Mouse (Mus musculus) kidney, postnatal 25 days (tissue): Measurements from ENCODE around the gene Dlk2.

Source experiments
- DNase-seq, 2 experiments: peaks; one replicate each; pipeline ENCODE4 v3.0.0; 2021; ENCODE audit warnings: mixed read lengths in 2 of 2

Dlk2 gene

DNA sequence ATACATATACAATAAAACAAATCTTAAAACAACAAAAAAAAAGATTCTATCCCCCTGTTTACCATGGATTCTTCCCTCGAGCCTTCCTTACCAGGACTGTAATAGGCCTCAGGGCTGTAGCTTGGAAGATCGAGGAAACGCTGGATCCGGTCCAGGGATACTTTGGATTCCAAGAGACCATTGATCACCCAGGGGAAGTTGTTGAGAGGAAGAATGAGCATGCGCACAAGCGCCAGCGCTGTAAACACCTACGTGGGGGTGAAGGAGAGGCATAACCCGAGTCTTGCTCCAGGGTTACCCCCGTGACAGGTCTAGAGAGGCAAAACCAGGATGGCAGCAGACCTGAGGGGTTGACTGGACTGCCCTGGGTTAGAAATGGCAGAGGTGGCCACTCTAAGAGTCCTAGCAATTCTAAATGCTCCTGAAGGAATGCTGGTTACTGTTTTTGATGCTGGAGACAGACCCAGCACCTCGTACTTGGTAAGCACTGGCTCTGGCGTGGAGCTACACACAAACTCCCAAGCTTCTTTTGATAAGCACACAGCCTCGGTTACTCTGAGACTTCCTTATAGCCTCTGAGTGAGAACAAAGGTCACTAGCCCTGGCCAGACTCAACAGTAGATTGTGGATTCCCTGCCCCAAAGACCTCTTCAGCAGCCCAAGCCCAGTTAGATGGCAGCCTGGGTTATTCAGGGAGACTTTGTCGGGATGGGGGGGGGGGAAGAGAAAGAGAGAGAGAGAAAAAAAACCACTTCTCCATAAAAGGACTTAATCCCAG lies 25.0 kb downstream of the Dlk2 start:
- DNase-seq: peak in 1 of 2 experiments; percentile 45

DNA sequence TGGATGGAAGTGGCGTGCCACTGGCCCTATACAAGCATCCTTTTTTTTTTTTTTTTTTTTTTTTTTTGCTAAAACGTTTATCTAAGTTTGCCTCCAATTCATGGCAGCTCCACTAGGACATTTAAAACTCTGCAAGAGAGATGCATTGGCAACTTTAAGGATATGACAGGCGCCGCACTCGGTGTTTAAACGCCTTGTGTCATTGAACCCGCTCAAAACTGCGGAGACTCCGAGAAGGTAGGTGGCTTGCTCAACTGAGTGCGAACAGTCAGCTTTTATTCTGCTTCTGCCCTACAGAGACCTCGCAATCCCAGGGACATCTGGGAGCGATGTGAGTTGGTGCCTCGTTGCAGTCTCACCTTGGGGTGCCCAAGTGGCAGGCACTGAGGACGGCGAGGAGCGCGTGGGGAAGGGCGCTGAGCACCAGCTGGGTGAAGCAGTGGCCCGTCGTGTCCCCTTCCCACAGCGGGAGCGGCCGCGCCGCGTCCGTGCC lies 30.2 kb downstream of the Dlk2 start:
- DNase-seq: no peak

DNA sequence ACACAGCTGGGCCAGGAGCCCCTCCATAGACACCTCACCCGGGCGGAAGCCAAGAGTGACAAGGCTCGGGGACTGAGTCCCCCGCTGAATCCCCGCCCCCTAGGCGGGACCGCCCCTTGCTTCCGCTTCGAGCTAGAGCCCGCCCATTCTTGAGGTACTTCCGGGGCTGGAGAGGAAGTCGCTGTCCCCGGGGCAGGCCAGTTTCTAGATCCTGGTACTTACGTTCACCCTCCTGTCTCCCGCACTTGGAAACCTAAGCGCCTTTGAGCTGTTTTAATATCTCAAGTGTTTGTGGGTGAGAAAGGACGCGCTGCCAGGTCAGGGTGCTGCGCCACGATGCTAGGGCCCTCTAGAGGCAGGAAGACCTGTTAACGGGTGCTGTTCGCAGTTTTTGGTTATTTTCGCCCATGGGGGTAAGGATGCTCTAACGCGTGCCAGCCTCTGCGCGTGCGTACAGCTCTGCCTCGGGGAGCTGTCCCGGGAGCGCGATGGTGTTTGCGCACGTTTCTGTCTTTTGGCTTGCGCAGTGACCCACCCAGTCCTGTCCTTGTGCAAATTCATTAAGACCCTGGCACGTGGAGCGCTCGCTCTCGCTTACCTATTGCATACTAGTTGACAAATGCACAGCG lies 30.8 kb downstream of the Dlk2 start, which contains the start of gene Abcc10:
TSS of gene Abcc10 (minus strand) at position 447 of the 629 bp plus-strand sequence.
- DNase-seq: peak; percentile 95 to 97

DNA sequence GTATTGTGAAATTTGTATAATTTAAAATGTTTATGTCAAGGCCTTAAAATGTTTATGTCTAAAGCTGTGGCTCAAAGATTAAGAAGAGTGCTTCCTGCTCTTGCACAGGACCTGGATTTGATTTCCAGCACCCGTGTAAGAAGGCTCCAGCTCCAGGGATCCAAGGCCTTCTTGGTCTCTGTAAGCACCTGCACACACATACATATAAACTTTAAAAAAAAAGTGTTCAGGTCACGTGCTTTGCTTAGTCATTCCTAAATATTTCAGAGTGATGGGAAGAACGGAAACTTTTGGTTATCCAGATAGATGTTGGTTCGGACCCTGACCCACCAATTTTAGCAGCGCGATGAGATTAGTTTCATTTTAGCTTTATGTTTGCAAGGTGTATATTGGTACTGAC lies 31.5 kb downstream of the Dlk2 start:
- no peak for DNase-seq

DNA sequence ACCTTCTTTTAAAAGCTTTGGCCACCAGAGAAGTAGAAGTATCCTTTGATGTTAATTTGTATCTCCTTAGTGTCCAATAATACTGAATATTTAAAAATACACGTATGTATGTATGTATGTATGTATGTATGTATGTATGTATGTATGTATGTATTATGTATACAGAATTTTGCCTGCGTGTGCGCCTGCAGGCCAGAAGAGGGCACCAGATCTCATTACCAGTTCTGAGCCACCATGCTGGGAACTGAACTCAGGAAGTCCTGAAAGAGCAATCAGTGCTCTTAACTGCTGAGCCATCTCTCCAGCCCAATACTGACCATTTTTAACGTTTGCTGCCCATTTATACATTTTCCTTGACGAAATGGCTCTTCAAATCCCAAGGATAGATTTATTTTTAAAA lies 39.3 kb downstream of the Dlk2 start:
- DNase-seq: no peak

- DNase-seq: no peak
Observed at GRCm38 (mm10) chr17:46341208-46341607, 44.0 kb downstream of the Dlk2 start.

GRCm38 (mm10) chr17:46351026-46351700 lies 53.9 kb downstream of the Dlk2 start:
- peak; percentile 40 to 48 for DNase-seq
